8 mouse cellular contexts compared by ENCODE assay signal in genomic region chr4:22357266-22357930, GRCm38 (mm10). TPM values are rescaled to one million over a fixed set of nuclear protein-coding genes. Genes with fewer than 3 reads are reported as not detected.
A peak's percentile ranks its signal among the peaks of the same experiment; 100 is the strongest.
DNase-seq lines count a peak whose midpoint lies in the region; ATAC-seq and TF ChIP-seq lines count a peak whose summit lies in the region.

Gene Fbxl4 (plus strand): TSS chr4:22357543.

- H3K9ac ChIP-seq in heart, embryonic 12.5 days: peak within 1 kb of the TSS; percentile 70
- peak within 1 kb of the TSS; percentile 79 for H3K9ac ChIP-seq in kidney, postnatal 0 days (ENCODE audit: low read depth, low read length)
- H3K9ac ChIP-seq in liver, embryonic 11.5 days (ENCODE audit: low read depth, low read length): peak within 1 kb of the TSS; percentile 89
- peak within 1 kb of the TSS; percentile 58 for H3K9ac ChIP-seq in stomach, embryonic 14.5 days (replicated peaks; ENCODE audit: low read depth, low read length)

- no peak for TF ChIP-seq CTCF in C2C12 (IDR thresholded peaks at IDR 0.05; ENCODE audit: control insufficient read depth, insufficient read depth, insufficient read length)
- TF ChIP-seq CTCF in brain, embryonic 14.5 days (IDR thresholded peaks at IDR 0.05; ENCODE audit: borderline replicate concordance, extremely low read depth, insufficient read depth, insufficient read length): no peak
- no peak for TF ChIP-seq CTCF in kidney, postnatal 0 days (IDR thresholded peaks at IDR 0.05; ENCODE audit: low read depth)

- H3K27me3 ChIP-seq in C2C12 (ENCODE audit: control insufficient read depth, insufficient read depth, insufficient read length): no peaks in the 10 kb centered on the region
- H3K27me3 ChIP-seq in erythroblast, embryonic 14.5 days (ENCODE audit: control insufficient read depth): no peaks in the 10 kb centered on the region
- no peaks in the 10 kb centered on the region for H3K27me3 ChIP-seq in heart, embryonic 12.5 days (replicated peaks)
- H3K27me3 ChIP-seq in kidney, postnatal 0 days (ENCODE audit: insufficient read depth, low read length): no peaks in the 10 kb centered on the region
- no peaks in the 10 kb centered on the region for H3K27me3 ChIP-seq in liver, embryonic 11.5 days (replicated peaks; ENCODE audit: control insufficient read depth, insufficient read depth, low read length)
- H3K27me3 ChIP-seq in stomach, embryonic 14.5 days (ENCODE audit: control insufficient read depth, insufficient read depth, low read length): no peaks in the 10 kb centered on the region

- DNase-seq in brain, embryonic 14.5 days (ENCODE audit: low read depth): peak; percentile 93
- peak; percentile 89 for DNase-seq in kidney, postnatal 0 days (ENCODE audit: low spot score)
- DNase-seq in liver, embryonic 11.5 days (ENCODE audit: low spot score): peak; percentile 93
- DNase-seq in naive thymus-derived CD4-positive, alpha-beta T cell, adult 2 months (ENCODE audit: low read depth): peak; percentile 95

- H3K4me3 ChIP-seq in C2C12 (ENCODE audit: insufficient read depth, poor library complexity, severe bottlenecking): peak within 1 kb of the TSS; percentile 42
- peak within 1 kb of the TSS; percentile 72 for H3K4me3 ChIP-seq in erythroblast, embryonic 14.5 days (replicated peaks)
- H3K4me3 ChIP-seq in heart, embryonic 12.5 days: peak within 1 kb of the TSS; percentile 57
- peak within 1 kb of the TSS; percentile 60 for H3K4me3 ChIP-seq in kidney, postnatal 0 days (replicated peaks; ENCODE audit: low read depth, low read length)
- peak within 1 kb of the TSS; percentile 83 for H3K4me3 ChIP-seq in liver, embryonic 11.5 days (ENCODE audit: low read depth, low read length)
- peak within 1 kb of the TSS; percentile 66 for H3K4me3 ChIP-seq in stomach, embryonic 14.5 days (ENCODE audit: low read depth, low read length)

- no peaks in the 10 kb centered on the region for H3K36me3 ChIP-seq in C2C12 (ENCODE audit: control insufficient read depth, insufficient read depth)
- H3K36me3 ChIP-seq in erythroblast, embryonic 14.5 days (ENCODE audit: control insufficient read depth): no peaks in the 10 kb centered on the region
- no peaks in the 10 kb centered on the region for H3K36me3 ChIP-seq in heart, embryonic 12.5 days
- H3K36me3 ChIP-seq in kidney, postnatal 0 days (ENCODE audit: insufficient read depth, low read length): no peaks in the 10 kb centered on the region
- H3K36me3 ChIP-seq in liver, embryonic 11.5 days (ENCODE audit: control insufficient read depth, insufficient read depth, low read length): no peaks in the 10 kb centered on the region
- no peaks in the 10 kb centered on the region for H3K36me3 ChIP-seq in stomach, embryonic 14.5 days (ENCODE audit: control insufficient read depth, insufficient read depth, low read length)

- peak within 1 kb of the TSS; percentile 71 for H3K4me2 ChIP-seq in heart, embryonic 12.5 days
- H3K4me2 ChIP-seq in kidney, postnatal 0 days (ENCODE audit: low read length): peak within 1 kb of the TSS; percentile 83
- peak within 1 kb of the TSS; percentile 84 for H3K4me2 ChIP-seq in liver, embryonic 11.5 days
- H3K4me2 ChIP-seq in stomach, embryonic 14.5 days (replicated peaks; ENCODE audit: low read depth, low read length): peak within 1 kb of the TSS; percentile 61

- peak within 1 kb of the TSS; percentile 95 for H3K27ac ChIP-seq in heart, embryonic 12.5 days (ENCODE audit: poor library complexity, severe bottlenecking)
- H3K27ac ChIP-seq in kidney, postnatal 0 days: peak within 1 kb of the TSS; percentile 95
- peak within 1 kb of the TSS; percentile 90 for H3K27ac ChIP-seq in liver, embryonic 11.5 days (ENCODE audit: low read depth, low read length)
- H3K27ac ChIP-seq in stomach, embryonic 14.5 days (ENCODE audit: low read length): peak within 1 kb of the TSS; percentile 97

- H3K9me3 ChIP-seq in erythroblast, embryonic 14.5 days (ENCODE audit: control insufficient read depth, low read length): peaks cover 10% of the 10 kb centered on the region
- peaks cover 8% of the 10 kb centered on the region; the same call in 1 of the 2 replicates for H3K9me3 ChIP-seq in heart, embryonic 12.5 days (replicated peaks)
- no peaks in the 10 kb centered on the region for H3K9me3 ChIP-seq in kidney, postnatal 0 days (replicated peaks; ENCODE audit: low read length)
- H3K9me3 ChIP-seq in liver, embryonic 11.5 days (ENCODE audit: control insufficient read depth, low read length): no peaks in the 10 kb centered on the region
- no peaks in the 10 kb centered on the region for H3K9me3 ChIP-seq in stomach, embryonic 14.5 days (ENCODE audit: control insufficient read depth, low read depth, low read length)

- under 1% methylated on average over 62 of the region's 62 CpGs for WGBS in heart, embryonic 12.5 days
- under 1% methylated on average over 36 of the region's 62 CpGs for WGBS in kidney, postnatal 0 days
- under 1% methylated on average over 58 of the region's 62 CpGs for WGBS in liver, embryonic 11.5 days
- under 1% methylated on average over 62 of the region's 62 CpGs for WGBS in stomach, embryonic 14.5 days

- peaks cover 15% of the 10 kb centered on the region for H3K79me2 ChIP-seq in C2C12 (ENCODE audit: control insufficient read depth, insufficient read depth)

- peaks cover 29% of the 10 kb centered on the region for H3K4me1 ChIP-seq in erythroblast, embryonic 14.5 days (ENCODE audit: control insufficient read depth)
- peaks cover 19% of the 10 kb centered on the region for H3K4me1 ChIP-seq in heart, embryonic 12.5 days (replicated peaks)
- H3K4me1 ChIP-seq in kidney, postnatal 0 days (replicated peaks; ENCODE audit: insufficient read depth, low read length): peaks cover 4% of the 10 kb centered on the region; the same call in 1 of the 2 replicates
- no peaks in the 10 kb centered on the region; the same call in 1 of the 2 replicates for H3K4me1 ChIP-seq in liver, embryonic 11.5 days (replicated peaks; ENCODE audit: control insufficient read depth, insufficient read depth, low read length)
- peaks cover 6% of the 10 kb centered on the region; the same call in 1 of the 2 replicates for H3K4me1 ChIP-seq in stomach, embryonic 14.5 days (ENCODE audit: control insufficient read depth, insufficient read depth, low read length)

- ATAC-seq in heart, embryonic 12.5 days (ENCODE audit: insufficient number of reproducible peaks, low FRiP score): peak; percentile 96
- ATAC-seq in kidney, postnatal 0 days (replicated peaks; ENCODE audit: low FRiP score, low read depth): peak; percentile 98
- ATAC-seq in liver, embryonic 11.5 days (replicated peaks; ENCODE audit: low FRiP score): peak; percentile 96
- ATAC-seq in stomach, embryonic 14.5 days (ENCODE audit: insufficient number of reproducible peaks, insufficient read depth, low FRiP score, low read depth): peak; percentile 97

- H3K79me3 ChIP-seq in C2C12 (ENCODE audit: low read depth): no peaks in the 10 kb centered on the region

- peak; percentile 80; the same call in 1 of the 2 replicates for TF ChIP-seq POLR2A in brain, embryonic 14.5 days (IDR thresholded peaks at IDR 0.05; ENCODE audit: borderline replicate concordance, extremely low read depth, insufficient read depth, insufficient read length, poor library complexity, severe bottlenecking)

- peak within 1 kb of the TSS; percentile 93 for H3ac ChIP-seq in C2C12 (ENCODE audit: control insufficient read depth, insufficient read length, low read depth)

TF ChIP-seq in C2C12, 6 proteins besides CTCF, POLR2A, EP300 and RAD21:
- TF ChIP-seq MYOG (IDR thresholded peaks at IDR 0.05; ENCODE audit: control insufficient read depth, extremely low read depth, insufficient read length) (no peak), FOSL1 (IDR thresholded peaks at IDR 0.05; ENCODE audit: insufficient read depth, low read length, poor library complexity, severe bottlenecking) (no peak), MYOD1 (IDR thresholded peaks at IDR 0.05; ENCODE audit: control insufficient read depth, insufficient read length, low read depth) (no peak), USF1 (IDR thresholded peaks at IDR 0.05; ENCODE audit: low read depth) (no peak), MAX (IDR thresholded peaks at IDR 0.05) (peak; percentile 24), CEBPB (IDR thresholded peaks at IDR 0.05; ENCODE audit: low read depth) (no peak)

RNA-seq across cellular contexts. Expression of gene Fbxl4, which starts in this region (rescaled TPM):
- polyA plus RNA-seq in C2C12 (2012; fragmentation: generic; extraction: Trizol): 3.3 TPM
- 14.6 and 17.1 TPM in 2 replicates for polyA plus RNA-seq in brain, embryonic 14.5 days (2012; rRNA removed)
- 0.01 and 0.11 TPM in 2 replicates for polyA plus RNA-seq in erythroblast, embryonic 14.5 days (2012)
- polyA plus RNA-seq in heart, embryonic 12.5 days (2016; fragmentation: Nextera tagmentation; extraction: Ambion mirVana): 12.5 and 14.3 TPM in 2 replicates
- polyA plus RNA-seq in kidney, postnatal 0 days (2015; fragmentation: Nextera tagmentation; extraction: Ambion mirVana): 18.2 and 18.7 TPM in 2 replicates
- 8.5 and 10.7 TPM in 2 replicates for polyA plus RNA-seq in liver, embryonic 11.5 days (2014; fragmentation: Nextera tagmentation; extraction: Ambion mirVana)
- 14.7 and 15.3 TPM in 2 replicates for polyA plus RNA-seq in stomach, embryonic 14.5 days (2014; fragmentation: Nextera tagmentation; extraction: Ambion mirVana)

Comparison
In these comparisons a context has a peak if more than half of its experiments do, and no peak if none do; other contexts are left out.
1. Peak in every context shown above with its lines: DNase-seq, ATAC-seq, H3K4me3 ChIP-seq and H3K27ac ChIP-seq.